Mouse (Mus musculus) right cerebral cortex, postnatal 36 days (tissue): Measurements from ENCODE around the gene Olah.
A peak's percentile ranks its signal among the peaks of the same experiment; 100 is the strongest.

Source experiments
- DNase-seq, 2 experiments: peaks; one replicate each; pipeline ENCODE4 v3.0.0; 2022; ENCODE audit warnings: low spot score in 2 of 2, mixed read lengths in 1 of 2

Gene Olah

GRCm38 (mm10) chr2:3348919-3349318 lies 48.1 kb downstream of the Olah start:
- DNase-seq = no peak

- DNase-seq = no peak
Observed at GRCm38 (mm10) chr2:3348422-3348821, 48.6 kb downstream of the Olah start.

GRCm38 (mm10) chr2:3335611-3336301 lies 61.3 kb downstream of the Olah start, which contains the start of gene Acbd7:
TSS of gene Acbd7 (plus strand) at chr2:3336168.
- peak; percentile 66 to 69 for DNase-seq

- no peak for DNase-seq
Observed at GRCm38 (mm10) chr2:3333761-3334160, 63.2 kb downstream of the Olah start.

- peak; percentile 99 to 100 for DNase-seq
Observed at GRCm38 (mm10) chr2:3332484-3333242, 64.3 kb downstream of the Olah start, which contains the start of gene Rpp38. TSS of gene Rpp38 (minus strand) at chr2:3332643.

- DNase-seq = no peak
Observed at GRCm38 (mm10) chr2:3332056-3332455, 65.0 kb downstream of the Olah start.

- no peak for DNase-seq
Observed at GRCm38 (mm10) chr2:3331071-3331703, 65.8 kb downstream of the Olah start.

GRCm38 (mm10) chr2:3327351-3327750 lies 69.7 kb downstream of the Olah start:
- no peak for DNase-seq

- no peak for DNase-seq
Observed at GRCm38 (mm10) chr2:3326547-3326946, 70.5 kb downstream of the Olah start.

GRCm38 (mm10) chr2:3324381-3325130 lies 72.5 kb downstream of the Olah start:
- no peak for DNase-seq

GRCm38 (mm10) chr2:3323132-3323531 lies 73.9 kb downstream of the Olah start:
- no peak for DNase-seq

- peak in 1 of 2 experiments; percentile 28 for DNase-seq
Observed at GRCm38 (mm10) chr2:3305426-3306025, 91.5 kb downstream of the Olah start.

GRCm38 (mm10) chr2:3295826-3296225 lies 101.2 kb downstream of the Olah start:
- DNase-seq = no peak

- no peak for DNase-seq
Observed at GRCm38 (mm10) chr2:3292170-3292569, 104.8 kb downstream of the Olah start.
